Mouse (Mus musculus): ENCODE measurements around the gene Sco1.

DNA sequence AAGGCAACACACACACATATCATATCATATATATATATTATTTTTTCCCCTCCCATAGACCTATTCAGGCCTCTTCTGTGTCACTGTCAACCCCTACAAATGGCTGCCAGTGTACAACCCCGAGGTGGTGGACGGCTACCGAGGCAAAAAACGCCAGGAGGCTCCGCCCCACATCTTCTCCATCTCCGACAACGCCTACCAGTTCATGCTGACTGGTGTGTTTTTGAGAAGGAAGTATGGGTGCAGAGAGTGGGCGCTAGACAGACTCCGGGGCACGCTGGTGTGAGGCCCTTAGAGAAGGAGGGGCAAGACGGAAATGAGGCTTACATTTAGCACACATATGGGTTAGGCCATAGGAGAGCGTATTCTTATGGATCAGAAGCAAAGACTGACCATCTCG, 30.3 kb downstream of the Sco1 start:
- no peak for TF ChIP-seq POLR2A (IDR thresholded peaks at IDR 0.05; ENCODE audit: insufficient read depth, low read depth, low read length)
- TF ChIP-seq CTCF (IDR thresholded peaks at IDR 0.05; ENCODE audit: insufficient read depth, low read depth, low read length) = no peak
